Mouse (Mus musculus): Measurements from ENCODE around the gene Lama1.

Lama1 gene

GRCm38 (mm10) chr17:67696694-67697386, at the start of gene Lama1:
Lama1 (plus strand) TSS chr17:67697259.
- peak; percentile 86 for DNase-seq

DNA sequence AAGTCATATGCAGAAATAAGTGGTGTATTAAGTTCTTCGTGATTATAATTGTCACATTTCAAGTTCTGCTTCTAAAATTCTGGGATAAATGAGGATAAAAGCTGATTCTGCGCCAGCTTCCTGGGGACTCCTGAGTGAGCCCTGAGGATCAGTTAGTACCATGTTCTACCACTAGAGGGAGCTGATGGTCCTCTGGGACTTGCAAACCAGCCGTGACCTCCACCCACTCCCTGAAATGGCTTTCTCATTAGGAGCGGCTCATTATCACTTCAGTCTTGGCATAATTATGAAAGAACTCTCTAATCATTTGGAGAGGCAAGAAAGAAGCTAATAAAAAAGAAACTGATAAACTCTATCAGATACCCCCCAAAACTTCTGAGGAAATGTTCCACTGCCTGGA, 45.6 kb upstream of the Lama1 start:
- peak; percentile 46 for DNase-seq

DNA sequence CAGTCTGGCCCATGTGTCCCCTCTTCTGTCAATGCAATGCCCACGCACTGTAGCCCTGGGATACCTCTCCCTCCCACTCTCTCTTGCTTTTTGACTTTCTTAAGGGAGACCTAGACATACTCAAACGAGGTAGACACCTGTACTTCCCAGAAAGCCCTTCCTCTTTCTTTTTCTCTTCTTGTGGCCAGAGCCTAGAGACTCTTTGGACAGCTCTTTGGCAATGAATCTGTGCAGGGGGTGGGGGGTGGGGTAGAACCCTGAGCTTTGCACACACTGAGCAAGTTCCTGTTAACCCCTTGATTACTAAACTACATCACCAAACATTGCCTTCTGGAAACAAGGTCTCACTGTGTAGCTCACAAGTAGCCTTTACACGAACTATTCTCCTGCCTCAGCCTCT, 32.8 kb upstream of the Lama1 start:
- no peak for DNase-seq

DNA sequence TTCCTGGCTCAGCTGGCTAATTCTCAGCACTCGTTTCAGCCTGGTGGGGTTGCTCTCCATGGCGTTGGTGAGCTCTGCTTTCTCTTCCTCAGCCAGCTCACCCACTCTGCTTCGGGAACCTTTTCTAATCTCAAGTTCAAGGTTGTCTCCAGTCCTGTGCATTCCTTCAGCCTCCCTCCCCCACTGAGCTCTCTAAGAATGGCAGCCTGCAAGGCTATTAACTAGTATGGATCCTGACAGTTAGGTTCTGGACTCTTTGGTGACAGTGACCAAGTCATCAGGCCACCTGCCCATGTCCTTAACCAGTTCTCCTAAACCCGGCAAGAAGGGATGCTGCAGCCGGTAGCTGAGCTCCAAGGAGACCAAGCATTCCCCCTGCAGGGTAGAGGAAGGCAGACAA, 30.1 kb upstream of the Lama1 start:
- DNase-seq: no peak

GRCm38 (mm10) chr17:67667981-67668380, 29.1 kb upstream of the Lama1 start:
- peak; percentile 56 for DNase-seq

DNA sequence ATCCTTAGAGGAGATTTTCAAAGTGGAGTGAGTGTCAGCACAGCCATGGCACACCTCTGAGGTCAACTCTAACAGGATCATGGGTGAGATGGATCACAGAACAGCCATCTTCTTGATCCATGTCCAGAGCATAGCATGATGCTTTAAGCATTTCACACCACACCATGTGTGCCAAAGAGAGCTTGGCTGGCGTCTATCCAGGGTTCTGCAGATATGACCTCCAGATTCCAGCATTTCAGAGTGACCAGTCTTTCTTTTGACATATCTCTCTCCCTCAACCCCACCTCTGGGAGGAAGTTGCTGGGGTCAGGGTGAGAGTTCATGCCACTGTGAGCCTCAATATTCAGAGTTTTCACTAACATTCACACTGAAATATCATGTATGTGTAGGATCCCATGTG, 18.5 kb upstream of the Lama1 start:
- DNase-seq: no peak

GRCm38 (mm10) chr17:67681084-67681483, 16.0 kb upstream of the Lama1 start:
- no peak for DNase-seq

- DNase-seq: no peak
These were observed 11.9 kb upstream of the Lama1 start for GRCm38 (mm10) chr17:67685022-67685743.

GRCm38 (mm10) chr17:67687505-67687904, 9.6 kb upstream of the Lama1 start:
- no peak for DNase-seq

DNA sequence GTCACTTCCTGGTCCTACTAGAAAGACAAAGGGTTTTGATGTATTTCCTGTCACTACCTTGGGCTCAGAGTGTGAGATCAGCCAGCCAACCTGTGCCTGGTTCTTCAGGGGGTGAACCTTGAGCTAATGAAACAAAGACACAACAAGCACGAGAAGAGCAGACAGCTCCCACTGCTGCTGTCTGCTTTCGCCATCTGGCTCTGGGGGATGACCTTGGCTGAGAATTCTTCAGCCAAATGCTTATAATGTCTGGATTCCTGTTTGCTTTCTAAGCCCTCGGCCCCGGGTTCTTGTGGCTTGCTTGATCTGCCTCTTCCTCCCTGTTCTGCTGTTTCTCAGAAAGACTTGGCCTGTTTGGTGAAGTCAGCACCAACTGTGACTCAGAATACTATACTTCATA, 6.4 kb upstream of the Lama1 start:
- DNase-seq: no peak

GRCm38 (mm10) chr17:67692651-67693050, 4.4 kb upstream of the Lama1 start:
- no peak for DNase-seq

DNA sequence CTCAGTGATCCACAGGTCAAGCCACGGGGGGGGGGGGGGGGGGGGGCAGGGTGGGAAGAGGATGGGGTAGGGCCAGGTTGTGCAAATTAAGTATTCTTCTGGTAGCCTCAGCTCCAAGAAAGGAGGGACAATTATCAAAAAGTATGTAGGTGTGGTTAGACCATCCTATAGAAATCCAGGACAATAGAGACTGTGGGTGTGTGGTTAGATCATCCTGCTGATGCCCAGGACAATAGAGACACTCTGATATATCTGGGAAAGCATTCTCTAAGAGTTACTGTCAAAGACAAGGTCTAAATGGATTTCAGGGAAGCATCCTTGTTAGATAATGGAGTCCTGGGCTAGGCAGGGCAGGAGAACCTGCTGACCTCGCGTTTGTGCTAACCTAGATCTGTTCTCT, 3.2 kb upstream of the Lama1 start:
- no peak for DNase-seq

GRCm38 (mm10) chr17:67697461-67697891, 417 bp downstream of the Lama1 start:
- no peak for DNase-seq

DNA sequence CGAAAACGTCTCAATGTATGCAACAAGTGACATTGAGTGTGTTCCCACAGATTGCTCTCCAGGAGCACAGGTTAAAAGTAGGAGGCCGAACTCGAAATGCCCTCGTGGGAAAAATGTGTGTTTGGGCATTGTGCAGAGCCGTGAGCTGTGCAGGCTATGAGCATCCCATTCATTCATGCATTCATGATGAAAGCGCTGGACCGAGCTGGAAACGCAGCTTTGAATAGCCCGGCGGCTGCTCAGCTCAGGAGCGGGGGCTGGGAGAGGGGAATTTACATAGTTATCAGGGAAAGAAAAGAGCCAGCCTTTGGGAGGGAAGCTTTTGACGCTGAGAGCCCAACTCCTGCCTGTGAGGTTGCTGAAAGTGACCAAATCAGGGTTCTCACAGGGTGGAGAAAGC, 1.2 kb downstream of the Lama1 start:
- DNase-seq: no peak

DNA sequence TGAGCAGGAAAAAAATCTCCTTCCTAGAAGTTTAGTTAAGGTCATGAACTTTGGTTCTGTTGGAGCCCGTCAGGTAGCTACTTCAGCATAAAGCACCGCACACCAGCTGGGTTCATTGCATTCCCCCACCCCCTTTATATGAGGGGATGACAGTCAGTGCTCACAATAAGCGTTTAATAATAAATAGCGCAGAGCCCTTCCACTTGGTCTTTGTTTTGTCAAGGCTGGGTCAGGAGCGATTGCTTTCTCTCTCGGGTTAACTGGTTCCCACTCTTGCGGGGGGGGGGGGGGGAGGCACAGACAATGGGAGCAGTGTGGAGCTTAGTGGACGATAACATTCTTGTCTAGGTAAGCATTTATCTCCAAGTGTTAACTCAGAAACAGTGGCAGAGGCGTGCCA, 4.7 kb downstream of the Lama1 start:
- no peak for DNase-seq

- DNase-seq: no peak
These were observed 5.9 kb downstream of the Lama1 start for GRCm38 (mm10) chr17:67702941-67703340.

DNA sequence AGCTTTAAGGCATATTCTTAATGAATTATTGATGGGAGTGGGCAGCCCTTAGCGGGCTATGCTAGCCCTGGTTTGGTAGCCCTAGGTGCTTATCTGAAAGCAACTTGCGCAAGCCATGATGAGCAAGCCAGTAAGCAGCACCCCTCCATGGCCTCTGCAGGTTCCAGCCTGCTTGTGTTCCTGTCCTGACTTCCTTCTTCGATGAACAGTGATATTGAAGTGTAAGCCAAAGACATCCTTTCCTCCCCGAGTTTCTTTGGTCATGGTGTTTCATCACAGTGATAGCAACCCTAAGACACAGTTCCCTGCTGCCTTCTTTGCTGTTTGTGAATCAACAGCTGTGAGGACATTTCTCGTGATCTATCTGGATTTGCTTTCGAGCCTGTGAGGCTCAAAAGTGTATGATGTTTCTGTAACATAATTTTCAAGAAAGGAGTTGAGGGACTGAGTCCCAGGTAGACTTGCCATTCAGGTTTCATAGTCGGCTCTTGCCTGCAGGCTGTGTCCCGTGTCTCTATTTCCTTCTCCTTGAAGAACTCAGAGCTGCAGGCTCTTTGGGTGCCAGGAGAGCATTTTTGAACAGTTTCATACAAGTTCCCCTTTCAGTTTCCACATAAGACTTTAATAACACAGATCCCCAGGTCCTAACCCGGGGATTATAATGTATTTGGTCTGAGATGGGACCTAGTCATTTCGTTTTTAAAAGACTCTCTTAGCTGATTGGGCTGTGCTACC, 8.1 kb downstream of the Lama1 start:
- no peak for DNase-seq

- DNase-seq: no peak
These were observed 9.3 kb downstream of the Lama1 start for GRCm38 (mm10) chr17:67706372-67706771.

DNA sequence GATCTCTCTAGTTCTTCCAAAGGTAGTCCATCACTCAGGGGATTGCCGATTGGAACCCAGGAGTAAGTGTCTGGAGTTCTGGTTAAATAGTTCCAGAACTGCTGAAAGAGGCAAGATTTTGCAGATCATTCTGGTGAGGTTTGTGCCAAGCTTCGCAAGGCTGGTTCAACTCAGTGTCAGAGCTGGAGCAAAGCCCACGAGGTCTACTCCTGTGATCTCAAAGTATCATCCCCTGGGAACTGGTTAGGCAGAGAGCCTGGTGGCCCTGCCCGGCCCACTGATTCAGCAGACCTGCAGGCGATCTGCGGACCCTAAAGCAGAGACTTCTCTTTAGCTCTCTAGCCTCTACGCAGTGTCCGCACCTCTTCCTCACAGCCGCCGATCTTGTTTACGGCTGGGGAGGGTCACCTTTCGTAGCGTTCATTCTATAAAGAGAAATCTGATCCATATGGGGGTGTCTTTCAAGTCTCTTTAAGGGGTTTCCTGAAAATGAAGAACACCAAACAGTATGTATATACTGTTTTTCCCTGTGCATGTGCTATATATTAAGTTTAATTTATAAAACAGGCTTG, 10.8 kb downstream of the Lama1 start:
- peak; percentile 72 for DNase-seq

- no peak for DNase-seq
These were observed 13.3 kb downstream of the Lama1 start for GRCm38 (mm10) chr17:67710377-67710781.

GRCm38 (mm10) chr17:67711361-67711760, 14.3 kb downstream of the Lama1 start:
- DNase-seq: no peak

GRCm38 (mm10) chr17:67712929-67713328, 15.9 kb downstream of the Lama1 start:
- DNase-seq: no peak

DNA sequence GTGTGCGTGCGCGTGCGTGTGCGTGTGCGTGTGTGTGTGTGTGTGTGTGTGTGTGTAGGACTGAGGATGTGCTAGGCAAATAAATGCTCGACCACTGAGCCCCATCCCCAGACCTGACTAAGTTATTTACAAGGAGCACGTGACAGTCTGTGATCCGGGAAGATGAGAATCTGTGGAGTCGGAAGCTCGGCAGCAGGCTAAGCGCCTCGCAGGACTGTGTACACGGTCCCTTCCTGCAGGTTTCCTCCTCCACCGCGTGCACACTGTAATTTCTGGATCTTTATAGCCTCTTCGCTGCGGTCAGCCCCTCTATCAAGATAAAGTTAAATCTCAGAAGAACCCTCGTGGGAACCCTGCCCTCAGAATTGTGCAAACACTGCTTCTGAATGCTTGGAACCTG, 18.4 kb downstream of the Lama1 start:
- no peak for DNase-seq

- DNase-seq: no peak
These were observed 25.0 kb downstream of the Lama1 start for GRCm38 (mm10) chr17:67722055-67722454.
